Mouse (Mus musculus) urinary bladder, postnatal 25 days (tissue): ENCODE measurements around the gene Cep170.

ENCODE experiments used
- DNase-seq: peaks from one replicate; pipeline ENCODE4 v3.0.0; 2022; ENCODE audit warnings: low spot score

Gene Cep170

DNA sequence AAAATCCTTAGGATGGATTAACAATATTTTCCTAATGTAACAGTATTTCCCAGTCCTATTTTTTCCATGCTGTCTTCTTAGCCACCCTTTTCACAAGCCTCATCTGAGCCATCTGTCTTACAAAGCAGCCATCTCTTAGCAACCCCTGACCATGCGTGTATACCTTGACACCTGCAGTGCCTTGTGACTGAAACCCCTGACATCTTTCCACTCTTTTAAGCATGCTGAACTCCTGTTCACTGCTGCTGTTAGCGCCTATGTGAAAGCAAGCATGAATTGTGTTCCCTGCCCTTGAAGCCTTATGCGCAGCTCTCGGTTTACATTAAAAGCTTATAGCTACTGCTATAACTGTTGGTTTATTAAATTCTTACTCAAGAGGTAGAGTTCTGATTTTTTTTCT is 11.2 kb upstream of the Cep170 start:
- DNase-seq, result no peak

DNA sequence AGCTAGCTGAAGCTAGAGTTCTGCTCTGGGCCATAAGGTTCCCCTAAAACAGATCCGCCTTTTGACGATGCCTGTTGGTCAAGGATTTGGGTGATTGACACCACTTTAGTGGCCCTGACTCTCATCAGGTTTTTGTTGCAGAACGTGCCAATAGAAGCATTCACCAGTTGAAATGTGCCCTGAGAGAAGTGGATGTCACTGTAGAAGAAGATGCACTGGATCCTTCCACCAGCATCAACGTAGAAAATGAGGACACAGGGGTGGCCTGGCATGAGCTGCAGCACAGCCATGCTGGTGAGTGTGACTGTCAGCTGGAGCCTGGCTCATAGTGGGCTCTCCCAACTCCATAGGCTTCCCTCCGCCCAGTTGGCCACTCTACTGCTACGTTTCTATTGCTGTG is 10.7 kb upstream of the Cep170 start:
- no peak for DNase-seq

GRCm38 (mm10) chr1:176823889-176824288 is 10.0 kb upstream of the Cep170 start:
- no peak for DNase-seq

- DNase-seq, result no peak
These were observed 9.1 kb upstream of the Cep170 start for GRCm38 (mm10) chr1:176822949-176823348.

- no peak for DNase-seq
These were observed 8.1 kb upstream of the Cep170 start for GRCm38 (mm10) chr1:176821929-176822328.

DNA sequence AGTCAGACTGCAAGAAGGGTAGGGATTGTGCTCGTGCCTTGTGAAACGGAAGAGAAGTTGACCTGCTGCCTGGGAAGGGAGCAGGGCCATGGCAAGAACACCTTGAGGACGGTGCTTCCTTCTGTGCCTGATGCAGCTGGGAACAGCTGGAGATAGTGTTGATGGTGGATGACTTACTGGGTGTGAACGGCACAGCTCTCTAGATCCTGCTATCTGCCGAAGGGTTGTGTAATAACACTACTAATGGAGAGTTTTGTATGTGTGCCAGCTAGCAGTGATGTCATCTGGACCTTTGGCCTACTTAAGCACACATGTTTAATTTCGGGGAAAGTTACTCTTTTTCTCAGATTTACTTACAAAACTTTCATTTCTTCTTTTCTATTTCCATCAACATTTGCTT is 4.9 kb upstream of the Cep170 start:
- peak; percentile 43 for DNase-seq

- no peak for DNase-seq
These were observed 4.3 kb upstream of the Cep170 start for GRCm38 (mm10) chr1:176818147-176818546.

DNA sequence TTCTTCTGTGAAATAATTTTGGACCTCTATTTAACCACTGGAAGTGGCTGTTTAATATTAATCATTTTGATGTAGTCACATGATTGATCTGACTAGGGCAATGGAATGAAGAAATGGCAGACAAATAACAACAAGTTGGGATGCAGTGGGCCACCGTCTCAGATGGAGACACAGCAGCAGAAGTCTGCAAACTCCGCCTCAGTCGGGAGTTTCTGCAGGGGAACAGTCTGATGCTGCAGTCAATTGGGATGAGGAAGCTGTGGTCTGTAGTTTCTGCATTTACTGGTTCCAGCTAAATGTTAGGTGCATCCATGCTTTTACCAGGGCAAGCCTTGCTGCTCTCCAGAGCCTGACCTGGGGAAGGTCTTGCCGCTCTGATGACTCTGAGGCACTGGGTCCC is 2.9 kb upstream of the Cep170 start:
- no peak for DNase-seq

- DNase-seq, result peak; percentile 80
These were observed 760 bp upstream of the Cep170 start, which contains the start of gene Sdccag8 for GRCm38 (mm10) chr1:176814591-176815062. Sdccag8 (plus strand) TSS chr1:176814660.

DNA sequence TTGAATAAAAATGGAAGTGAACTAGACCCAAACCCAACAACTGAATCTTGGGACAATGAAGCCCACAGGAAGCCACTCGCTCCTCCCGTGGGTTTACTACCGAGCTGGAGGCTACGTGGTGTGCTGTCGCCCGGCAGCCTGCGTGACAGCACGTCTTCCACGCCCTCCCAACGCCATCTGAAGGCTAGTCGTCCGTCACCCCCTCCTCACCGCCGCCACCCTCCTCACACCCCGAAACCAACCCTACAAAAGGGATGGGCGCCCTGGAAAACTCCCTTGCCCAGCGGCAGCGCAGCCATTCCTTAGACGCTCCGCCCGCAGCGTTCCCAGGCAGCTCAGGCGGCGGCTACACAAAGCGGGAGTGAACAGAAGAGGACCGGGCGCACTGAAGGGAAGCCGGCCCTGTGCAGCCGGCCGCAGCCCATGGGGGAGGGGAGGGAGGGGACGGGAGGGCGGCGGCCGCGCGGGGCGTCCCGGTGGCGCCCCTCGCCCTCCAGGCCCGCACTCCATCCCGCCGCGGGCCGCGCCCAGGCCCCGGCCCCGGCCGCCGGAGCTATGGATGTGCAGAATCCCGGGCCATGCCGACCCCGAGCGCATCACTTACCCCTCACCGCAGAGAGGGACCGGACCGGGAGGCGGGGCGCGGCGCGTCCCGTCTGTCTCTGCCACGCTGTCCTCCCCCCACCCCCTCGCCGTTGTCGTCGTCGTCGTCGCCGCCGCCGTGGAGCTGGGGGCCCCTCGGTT is 403 bp downstream of the Cep170 start:
- peak; percentile 36 for DNase-seq

GRCm38 (mm10) chr1:176812491-176813291 is 1.2 kb downstream of the Cep170 start:
- DNase-seq, result no peak

DNA sequence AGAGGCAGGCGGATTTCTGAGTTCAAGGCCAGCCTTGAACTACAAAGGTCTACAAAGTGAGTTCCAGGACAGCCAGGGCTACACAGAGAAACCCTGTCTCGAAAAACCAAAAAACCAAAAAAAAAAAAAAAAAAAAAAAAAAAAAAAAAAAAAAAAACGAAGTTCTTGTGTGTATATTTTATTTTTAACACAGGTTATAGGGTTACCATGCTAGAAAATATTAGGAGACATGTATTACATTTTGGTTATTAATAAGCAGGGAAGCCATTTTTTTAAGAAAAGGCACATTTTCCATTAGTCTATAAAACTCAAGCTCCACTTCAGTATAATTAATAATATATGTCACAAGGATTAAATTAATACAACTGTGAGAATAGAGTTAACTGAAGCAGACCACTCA is 2.0 kb downstream of the Cep170 start:
- DNase-seq, result no peak

GRCm38 (mm10) chr1:176810161-176810560 is 3.7 kb downstream of the Cep170 start:
- DNase-seq, result no peak

GRCm38 (mm10) chr1:176800728-176801365 is 13.0 kb downstream of the Cep170 start:
- DNase-seq, result no peak

DNA sequence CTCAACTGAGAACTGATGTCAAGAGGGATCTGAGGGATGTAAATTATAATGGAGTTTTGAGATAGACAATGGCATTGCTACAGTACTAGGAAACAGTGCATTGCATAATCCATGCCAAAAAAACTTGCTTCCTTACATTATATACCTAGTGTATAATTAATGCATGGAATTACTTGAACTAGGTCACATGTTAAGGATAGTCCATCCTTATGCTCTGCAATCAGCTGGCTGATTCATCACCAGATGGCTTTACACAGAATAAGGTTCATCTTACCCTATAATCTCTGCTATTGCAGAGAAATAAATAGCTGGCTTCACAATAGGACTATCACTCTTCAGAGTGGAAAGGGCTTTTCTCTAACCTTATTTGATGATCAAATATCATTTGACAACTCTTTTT is 15.2 kb downstream of the Cep170 start:
- DNase-seq, result no peak

DNA sequence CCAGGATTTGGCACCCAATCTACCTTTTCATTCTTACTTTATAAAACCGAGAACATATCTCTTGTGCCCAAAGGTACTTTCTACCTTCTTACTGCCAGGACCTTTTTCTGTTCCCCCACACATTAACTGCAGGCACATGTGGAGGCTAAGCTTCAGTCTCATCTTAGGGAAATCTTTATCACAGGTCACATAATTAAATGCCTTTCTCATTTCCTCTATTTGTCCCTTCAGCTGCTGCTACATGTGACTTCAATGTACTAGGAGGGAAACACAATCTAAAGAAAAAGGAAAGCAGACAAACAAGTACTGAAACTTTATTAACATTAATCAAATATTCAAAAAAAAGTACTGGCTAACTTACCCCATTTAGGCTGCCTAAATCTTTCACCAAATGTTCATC is 21.7 kb downstream of the Cep170 start:
- no peak for DNase-seq

- DNase-seq, result no peak
These were observed 24.5 kb downstream of the Cep170 start for GRCm38 (mm10) chr1:176789326-176789725.

GRCm38 (mm10) chr1:176774533-176774932 is 39.3 kb downstream of the Cep170 start:
- DNase-seq, result no peak

DNA sequence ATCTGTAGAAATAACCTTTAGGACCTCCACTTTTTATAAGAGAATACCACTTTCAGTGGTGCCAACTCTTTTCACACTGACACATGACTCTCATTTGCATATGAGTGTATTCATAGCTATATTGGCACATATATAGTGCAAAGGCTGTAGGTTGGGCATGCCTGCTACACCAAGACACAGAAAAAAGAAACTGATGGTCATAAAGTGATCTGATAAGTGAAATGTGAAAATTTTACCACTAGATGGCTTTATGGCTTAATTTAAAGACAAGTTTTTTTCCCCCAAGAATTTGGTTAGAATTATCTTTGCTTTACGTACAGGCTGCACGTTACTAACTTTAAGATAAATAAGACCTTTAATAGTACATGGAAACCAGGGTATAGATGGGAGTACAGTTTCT is 51.6 kb downstream of the Cep170 start:
- DNase-seq, result no peak

GRCm38 (mm10) chr1:176760673-176761072 is 53.2 kb downstream of the Cep170 start:
- DNase-seq, result no peak

GRCm38 (mm10) chr1:176755586-176755985 is 58.3 kb downstream of the Cep170 start:
- no peak for DNase-seq

GRCm38 (mm10) chr1:176753861-176754718 is 59.8 kb downstream of the Cep170 start:
- no peak for DNase-seq
